Mouse (Mus musculus): ENCODE data around the gene Hoxd9. TPM values are rescaled to one million over a fixed set of nuclear protein-coding genes. Genes with fewer than 3 reads are reported as not detected.

Gene Hoxd9
- total RNA-seq, 2 experiments from 2014 or later = not detected

DNA sequence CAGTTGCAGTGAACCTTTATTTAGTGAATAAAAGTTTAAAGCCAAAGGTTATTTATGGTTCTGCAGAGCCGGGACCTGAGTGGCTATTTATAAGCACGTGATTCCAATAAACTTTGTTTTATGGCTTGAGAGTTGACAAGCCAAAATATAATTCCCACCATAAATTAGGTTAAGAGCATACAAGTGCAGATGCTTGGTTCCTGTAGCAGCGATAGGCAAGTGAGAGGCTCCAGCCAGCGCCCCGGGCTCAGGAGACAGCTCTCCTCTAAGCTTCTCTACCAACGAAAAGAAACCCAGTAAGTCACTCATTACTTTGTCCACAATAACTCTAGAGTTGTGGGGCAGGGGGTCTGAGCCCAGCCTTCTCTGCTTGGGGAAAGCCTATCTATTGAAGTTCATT is 24.4 kb downstream of the Hoxd9 start:
- intact Hi-C loops (cut with DNase I) = no loop called here
- DNase-seq (ENCODE audit: low spot score in 2 of 2) = no peak

DNA sequence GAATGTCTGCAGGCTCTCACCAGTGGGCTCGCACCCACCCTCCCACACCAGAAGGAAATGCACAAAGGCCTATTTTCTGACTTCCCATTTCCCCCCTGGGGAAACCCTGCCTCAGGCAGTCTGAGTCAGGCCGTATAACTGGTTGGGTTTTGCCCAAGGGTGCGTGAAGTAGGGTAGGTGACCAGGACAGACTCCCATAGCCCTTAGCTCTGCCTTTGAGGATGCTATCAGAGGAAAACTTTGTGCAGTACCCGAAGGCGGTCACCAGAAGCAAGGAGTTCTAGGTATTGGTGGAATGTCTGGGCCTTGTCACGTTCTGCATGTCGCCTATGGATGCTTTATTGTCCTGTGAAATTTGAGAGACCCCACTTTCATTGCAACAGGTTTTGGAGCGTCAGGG is 25.4 kb downstream of the Hoxd9 start:
- intact Hi-C loops (cut with DNase I) = no loop called here
- no peak for DNase-seq (ENCODE audit: low spot score in 2 of 2)

DNA sequence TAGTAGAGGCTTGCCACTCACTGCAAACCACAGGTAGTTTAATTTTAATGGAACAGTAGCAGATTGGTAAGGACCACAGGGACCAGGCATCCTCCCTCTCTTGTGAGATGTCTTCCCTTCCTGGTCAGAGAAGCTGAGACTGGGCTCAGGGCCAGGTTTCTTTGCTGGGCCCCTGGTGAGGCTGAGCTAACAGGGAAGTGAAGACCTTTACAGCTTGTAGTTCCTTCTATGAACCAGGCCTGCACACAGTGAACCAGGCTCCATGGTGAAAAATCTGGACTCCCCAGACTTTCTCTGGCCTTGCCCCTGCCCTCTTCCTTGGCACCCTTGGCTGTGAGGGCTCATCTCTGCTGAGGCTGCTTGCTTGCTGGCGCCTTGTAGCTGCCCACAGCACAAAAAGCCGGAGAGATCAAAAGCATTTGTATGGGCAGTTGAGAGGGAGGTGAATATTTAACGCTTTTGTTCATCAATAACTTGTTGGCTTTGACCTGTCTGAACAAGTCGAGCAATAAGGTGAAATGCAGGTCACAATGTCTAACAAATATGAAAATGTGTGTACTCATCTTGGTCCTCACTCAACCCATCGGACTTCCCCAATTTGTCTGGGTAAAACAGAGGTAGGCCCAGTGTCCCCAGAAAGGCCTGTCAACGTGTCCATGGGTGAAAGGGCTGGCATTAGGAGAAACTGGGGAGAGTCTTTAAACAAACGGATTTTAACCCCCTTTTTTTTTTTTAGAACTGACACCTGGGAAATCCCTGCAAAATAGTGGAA is 26.9 kb downstream of the Hoxd9 start:
- intact Hi-C loops (cut with DNase I) = no loop called here
- DNase-seq (ENCODE audit: low spot score in 2 of 2) = no peak

DNA sequence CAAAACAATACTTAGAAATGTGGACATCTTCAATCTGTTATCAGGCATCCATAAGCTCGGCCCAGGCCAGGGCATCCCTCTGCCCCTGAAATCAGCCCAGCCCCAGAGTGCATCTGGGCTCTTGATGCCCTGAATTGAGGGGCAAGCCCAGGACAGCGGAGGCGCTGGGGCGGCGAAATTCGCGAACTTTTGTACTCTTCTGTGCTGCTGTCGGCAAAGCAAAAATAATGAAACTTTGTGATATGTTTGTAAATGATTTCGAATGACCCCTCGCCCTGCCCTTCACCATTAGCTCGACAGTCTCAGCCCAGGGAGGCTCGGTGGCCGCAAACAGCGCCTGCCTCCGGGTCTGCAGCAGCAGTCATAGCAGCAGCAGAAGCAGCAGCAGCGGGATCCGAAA is 27.6 kb downstream of the Hoxd9 start:
- no peak for DNase-seq (ENCODE audit: low spot score in 2 of 2)
- intact Hi-C loops (cut with DNase I) = no loop called here

DNA sequence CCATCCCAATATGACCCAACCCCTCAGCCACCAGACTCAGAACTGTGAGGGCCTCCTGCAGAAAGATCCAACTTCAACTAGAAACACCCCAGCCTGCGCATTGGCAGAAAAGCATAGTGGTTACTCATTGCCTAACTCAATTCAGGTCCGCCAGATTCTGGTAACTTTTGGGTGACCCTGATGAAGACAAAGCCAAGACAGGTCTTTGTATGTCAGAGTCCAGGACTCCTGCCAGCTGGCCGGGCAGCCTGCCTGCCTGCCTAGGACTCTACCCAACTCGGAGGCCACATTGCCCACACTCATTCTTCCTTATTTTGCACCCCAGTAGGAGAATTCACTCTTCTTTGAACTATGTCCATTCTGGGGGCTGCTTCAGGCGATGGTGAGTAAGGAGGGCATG is 29.0 kb downstream of the Hoxd9 start, which contains the start of gene Gm28230:
Gene Gm28230, plus strand, starts transcription at position 178 of the 400 bp plus-strand sequence.
- no peak for DNase-seq (ENCODE audit: low spot score in 2 of 2)
- intact Hi-C loops (cut with DNase I) = no loop called here

DNA sequence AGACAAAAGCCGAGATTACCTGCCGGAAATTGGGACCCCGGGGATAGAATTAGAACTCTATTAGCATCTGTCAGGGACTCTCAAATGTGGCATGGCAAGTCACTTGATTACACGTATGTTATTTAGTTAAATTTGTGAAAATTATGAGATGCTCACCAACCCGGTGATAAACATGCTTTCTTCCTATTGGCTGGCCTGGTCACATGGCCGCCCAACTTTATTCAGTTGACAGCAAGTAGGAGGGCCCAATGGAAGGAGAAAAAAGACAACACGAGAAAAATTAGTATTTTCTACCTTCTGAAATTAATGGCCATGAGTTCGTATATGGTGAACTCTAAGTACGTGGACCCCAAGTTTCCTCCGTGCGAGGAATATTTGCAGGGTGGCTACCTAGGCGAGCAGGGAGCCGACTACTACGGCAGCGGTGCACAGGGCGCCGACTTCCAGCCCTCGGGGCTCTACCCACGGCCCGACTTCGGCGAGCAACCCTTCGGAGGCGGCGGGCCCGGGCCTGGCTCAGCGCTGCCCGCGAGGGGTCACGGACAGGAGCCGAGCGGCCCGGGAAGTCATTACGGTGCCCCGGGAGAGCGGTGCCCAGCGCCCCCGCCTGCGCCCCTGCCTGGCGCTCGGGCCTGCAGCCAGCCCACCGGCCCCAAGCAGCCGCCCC is 29.6 kb downstream of the Hoxd9 start:
- intact Hi-C loops (cut with DNase I) = no loop called here
- DNase-seq (ENCODE audit: low spot score in 2 of 2) = no peak

DNA sequence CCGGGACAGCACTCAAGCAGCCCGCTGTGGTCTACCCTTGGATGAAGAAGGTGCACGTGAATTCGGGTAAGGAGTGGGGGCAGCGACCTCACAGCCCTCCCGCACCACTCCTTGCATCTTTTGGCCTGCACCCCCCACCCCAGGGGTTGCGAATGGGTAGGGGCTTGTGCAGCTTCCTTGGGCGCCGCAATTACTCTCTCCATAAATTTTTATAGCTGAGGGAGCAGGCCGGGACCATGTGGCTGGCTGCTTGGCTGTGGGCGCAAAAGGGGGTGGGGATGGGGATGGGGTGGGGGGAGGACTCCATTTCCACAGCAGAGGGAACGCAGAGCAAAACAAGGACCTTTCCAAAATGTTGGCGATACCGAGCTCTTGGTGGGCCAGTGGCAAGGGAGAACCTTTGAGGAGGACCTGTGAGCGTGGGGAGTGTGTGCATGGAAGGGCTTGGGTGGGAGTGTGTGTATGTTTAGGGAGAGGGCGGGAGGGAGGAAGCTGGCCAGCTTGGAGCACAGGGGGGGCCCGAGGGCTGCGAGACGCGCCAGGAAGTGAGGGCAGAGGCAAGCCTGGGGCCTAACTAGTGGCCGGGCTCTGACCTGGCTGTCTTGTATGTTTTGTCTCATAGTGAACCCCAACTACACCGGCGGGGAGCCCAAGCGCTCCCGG is 30.2 kb downstream of the Hoxd9 start:
- intact Hi-C loops (cut with DNase I) = no loop called here
- DNase-seq (ENCODE audit: low spot score in 2 of 2) = no peak

DNA sequence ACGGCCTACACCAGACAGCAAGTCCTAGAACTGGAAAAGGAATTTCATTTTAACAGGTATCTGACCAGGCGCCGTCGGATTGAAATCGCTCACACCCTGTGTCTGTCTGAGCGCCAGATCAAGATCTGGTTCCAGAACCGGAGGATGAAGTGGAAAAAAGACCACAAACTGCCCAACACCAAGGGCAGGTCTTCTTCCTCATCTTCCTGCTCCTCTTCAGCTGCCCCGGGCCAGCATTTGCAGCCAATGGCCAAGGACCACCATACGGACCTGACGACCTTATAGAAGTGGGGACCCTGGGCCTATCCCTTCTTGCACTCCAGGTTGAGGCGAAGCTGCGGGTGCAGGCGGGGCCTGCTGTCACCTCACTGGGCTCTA is 30.8 kb downstream of the Hoxd9 start:
- no peak for DNase-seq (ENCODE audit: low spot score in 2 of 2)
- intact Hi-C loops (cut with DNase I) = no loop called here

DNA sequence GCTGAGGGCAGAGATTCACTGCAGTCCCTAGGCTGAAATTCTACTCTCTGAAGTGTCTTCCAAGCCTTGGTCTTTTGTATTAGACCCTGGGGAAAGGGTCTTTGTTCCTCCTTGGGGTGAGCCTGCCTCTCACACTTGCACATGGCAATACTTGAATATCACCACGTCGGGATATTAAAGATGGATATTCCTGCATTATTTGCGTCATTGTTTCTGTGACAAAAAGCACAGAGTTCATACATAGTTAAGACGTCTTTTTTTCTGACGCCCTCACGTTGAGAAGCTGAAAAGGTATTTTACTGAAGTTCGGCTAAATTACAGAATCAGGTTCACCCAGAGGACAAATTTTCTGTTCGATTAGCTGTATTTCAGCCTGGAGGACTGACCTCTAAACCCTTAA is 32.8 kb downstream of the Hoxd9 start:
- no peak for DNase-seq (ENCODE audit: low spot score in 2 of 2)
- intact Hi-C loops (cut with DNase I) = no loop called here

DNA sequence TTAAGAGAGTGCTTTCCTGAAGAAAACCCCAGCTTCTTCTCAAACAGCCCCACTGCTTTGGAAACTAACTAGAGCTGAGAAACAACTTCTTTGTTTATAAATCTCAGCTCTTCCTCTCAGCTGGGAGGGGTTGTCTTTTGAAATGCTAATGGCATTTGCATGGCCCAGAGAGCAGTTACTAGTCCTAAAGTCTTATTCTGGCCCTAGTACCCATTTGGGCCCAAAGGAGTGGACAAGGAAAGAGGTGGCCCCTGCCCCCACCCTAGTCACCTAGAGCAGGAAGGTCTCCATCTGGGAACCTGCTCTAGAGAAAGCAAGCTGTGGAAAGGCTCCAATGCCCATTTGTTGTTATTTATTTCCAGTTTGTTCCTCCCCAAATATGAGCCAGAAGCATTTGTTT is 33.5 kb downstream of the Hoxd9 start:
- DNase-seq (ENCODE audit: low spot score in 2 of 2) = no peak
- intact Hi-C loops (cut with DNase I) = no loop called here

DNA sequence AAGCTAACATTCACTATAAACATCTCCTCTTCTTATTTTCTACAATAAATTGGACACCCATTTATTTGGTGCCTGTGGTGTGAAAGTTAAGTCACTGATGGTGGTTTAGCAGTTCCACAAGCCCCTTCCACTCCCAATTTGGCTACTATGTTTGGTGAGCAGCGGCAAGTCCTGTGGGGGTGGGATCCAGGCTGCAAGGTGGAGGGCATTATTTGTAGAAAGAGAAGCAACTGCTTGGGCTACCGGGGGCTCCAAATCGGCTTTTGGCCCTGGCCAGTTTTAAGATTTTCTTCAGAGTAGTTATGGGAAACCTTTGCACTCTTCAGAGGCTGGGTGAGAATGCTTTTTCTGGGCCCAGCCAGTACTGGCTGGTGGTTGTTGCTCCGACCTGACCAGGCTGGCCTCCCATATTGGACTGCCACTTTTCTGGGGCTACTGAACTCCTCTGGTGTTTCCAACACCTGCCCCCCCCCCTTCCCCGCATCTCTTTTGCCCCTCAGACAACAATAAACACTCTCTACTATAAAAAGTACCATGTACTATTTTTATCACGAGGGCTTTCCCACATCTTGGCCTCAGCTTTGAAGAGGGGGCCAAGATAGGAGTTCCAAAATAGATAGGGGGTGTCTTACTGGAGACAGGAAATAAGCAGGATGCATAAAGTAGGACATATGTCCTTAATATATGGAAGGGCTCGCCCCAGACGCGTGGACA is 34.4 kb downstream of the Hoxd9 start:
- DNase-seq (ENCODE audit: low spot score in 2 of 2) = no peak
- intact Hi-C loops (cut with DNase I) = no loop called here

DNA sequence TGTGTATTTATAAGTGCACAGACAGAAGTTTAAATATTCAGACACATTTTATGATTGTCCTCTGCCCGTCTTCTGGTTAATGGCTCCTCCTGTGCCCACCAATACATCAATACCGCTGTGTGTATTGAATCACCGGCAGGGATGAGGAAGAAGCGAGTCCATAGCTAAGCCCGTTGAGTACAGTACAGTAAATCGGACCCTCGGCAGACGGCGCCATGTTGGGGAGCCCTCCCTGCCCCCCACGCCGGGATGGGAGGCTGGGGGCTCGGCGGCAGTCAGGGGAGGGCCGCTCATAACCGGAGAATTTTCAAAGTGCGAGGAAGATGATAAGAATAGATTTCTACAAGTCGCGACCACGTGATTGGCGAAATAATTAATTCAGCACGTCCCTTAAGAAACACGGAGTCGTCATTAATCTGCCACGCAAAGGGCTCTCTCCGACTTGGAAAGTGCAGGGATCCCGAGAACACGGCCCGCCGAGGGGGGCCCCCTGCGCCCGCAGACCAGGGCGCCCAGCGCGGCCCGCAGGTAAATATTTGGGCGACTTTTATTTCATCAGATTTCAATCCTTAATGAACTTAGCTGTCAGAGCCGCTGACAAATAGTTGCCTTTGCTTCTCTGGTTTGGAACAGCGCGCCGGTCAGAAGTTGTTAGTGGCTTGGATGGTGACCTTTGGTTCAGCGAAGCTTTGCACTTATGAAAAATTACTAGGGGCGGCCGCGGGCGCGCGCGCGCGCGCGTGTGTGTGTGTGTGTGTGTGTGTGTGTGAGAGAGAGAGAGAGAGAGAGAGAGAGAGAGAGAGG is 35.2 kb downstream of the Hoxd9 start:
- intact Hi-C loops (cut with DNase I) = no loop called here
- no peak for DNase-seq (ENCODE audit: low spot score in 2 of 2)

DNA sequence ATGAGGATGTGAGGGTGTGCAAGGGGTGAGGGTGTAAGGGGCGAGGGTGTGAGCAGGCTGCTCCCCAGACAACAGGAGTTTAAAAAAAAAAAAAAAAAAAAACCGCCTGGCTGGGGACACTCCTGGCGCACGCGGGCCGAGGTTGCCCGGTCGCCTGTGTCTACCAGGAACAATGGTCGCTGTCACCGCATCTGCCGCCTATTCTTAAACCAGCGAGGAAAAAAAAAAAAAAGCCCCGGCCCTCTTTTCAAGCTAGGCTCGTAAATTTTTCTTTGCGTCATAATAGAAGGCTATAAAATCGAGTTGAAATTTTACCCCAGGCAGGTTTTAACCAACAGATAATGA is 35.8 kb downstream of the Hoxd9 start:
- no peak for DNase-seq (ENCODE audit: low spot score in 2 of 2)
- intact Hi-C loops (cut with DNase I) = no loop called here

DNA sequence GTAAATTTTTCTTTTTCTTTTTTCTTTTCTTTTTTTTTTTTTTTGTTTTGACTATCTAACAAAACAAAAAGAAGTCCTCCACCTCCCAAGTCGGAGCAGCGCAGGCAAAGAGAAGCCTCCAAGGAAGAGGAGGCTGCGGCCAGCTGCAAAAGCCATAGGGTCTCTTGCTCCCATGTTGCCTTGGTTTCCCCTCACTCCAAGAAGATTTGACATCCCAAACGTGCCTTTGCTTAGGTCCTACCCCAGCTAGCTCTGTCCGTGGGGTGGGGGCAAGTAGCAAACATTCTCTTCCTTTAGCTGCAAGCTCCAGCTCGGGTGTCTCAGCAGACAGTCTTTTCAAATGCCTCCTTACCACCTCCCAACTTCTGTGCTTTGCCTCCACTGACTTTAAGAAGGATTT is 36.2 kb downstream of the Hoxd9 start:
- no peak for DNase-seq (ENCODE audit: low spot score in 2 of 2)
- intact Hi-C loops (cut with DNase I) = no loop called here

DNA sequence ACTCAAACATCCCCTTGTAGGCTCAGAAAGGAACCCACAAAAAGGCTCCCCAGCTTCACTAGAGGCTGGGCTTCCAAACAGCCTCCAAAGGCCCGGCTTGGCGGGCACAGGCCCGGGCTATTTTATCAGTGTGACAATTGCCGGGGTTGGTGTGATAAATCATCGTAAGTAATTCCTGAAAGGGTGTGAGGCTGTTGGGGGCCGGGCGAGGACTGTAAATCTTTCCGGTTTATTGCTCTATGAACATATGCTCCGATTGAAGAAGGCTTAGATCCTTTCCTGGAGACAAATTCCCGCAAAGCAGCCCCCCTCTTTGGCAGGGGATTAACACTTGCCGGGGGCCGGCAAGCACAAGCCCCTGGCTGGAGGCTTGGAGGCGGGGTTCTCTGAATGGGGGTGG is 36.9 kb downstream of the Hoxd9 start:
- intact Hi-C loops (cut with DNase I) = no loop called here
- DNase-seq (ENCODE audit: low spot score in 2 of 2) = no peak

DNA sequence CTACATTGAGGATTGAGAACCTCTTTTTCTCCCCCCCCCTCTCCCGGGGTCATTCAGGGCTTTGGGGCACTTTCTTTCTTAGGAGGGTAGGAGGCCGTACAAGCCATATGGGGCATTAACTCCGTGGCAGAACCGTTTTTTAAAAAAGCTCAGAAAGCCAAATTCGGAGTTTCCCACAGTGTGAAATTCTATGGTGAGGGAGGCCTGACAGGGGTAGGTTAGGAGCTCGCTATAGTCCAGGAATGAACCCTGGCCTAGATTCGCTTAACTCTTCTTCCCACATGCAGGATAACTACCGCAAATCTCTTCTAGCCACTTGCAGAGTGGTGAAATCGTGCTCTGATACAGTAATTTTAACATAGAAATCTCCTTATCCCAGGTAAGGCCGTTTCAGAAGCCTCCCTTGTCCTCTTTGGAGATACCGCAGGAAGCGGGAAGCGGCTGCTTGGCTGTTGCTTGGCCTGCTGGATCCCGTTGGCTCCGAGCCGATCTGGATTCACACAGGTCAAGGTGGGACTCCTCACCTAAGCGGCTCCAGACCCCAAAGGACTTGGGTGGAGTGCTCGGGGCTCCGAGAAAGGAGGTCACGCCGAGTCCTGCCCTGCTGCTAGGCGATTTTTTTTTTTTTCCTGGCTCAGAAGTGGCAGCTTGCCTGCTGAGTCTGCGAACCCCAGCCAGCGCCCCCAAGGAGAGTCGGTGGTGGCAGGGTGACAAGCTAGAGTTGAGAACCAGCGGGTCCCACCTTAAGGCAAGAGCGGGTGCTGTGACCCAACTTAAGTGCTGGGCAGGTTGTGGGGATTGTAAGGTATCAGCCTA is 37.7 kb downstream of the Hoxd9 start:
- DNase-seq (ENCODE audit: low spot score in 2 of 2) = no peak
- intact Hi-C loops (cut with DNase I) = no loop called here

DNA sequence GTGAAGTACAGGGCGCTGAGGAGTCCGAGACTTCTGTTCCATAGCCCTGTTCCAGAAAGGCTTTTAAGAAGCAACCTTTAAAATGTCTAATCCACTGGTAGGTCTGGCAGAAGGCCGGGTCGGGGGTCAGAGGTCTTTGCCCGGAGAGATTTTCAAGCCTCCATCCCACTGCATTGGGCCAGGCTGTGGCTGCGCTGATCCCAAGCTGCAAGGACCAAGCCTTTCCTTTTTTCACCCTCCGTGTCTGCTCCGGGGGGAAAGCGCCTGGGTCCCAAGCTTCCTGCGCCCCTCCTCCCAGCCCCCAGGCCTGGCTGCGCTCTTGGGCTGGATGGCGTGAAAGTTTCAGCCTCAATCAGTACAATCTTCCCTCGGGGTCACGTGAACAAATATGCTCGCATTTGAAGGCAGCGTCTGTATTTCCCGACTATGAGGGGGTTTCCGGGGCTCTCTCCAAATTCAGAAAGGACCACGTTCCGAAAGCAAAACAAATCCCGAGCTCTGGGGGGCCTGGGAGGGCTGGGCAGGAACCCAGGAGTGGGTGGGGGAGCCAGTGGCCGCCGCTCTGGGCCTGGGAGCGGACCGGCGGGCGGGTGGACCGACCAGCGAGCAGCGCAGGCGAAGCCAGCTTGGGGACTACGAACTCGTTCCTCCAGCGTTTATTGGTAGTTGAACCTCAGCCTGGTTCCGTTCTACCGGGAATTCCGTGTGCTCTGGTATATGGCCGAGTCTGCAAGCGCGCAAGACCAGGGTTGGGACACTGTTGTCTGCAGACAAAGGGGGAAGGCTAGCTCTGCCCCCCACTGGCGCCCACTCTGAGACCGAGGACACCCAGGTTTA is 38.5 kb downstream of the Hoxd9 start:
- intact Hi-C loops (cut with DNase I) = no loop called here
- DNase-seq (ENCODE audit: low spot score in 2 of 2) = no peak

Data from left cerebral cortex, postnatal 14 days (tissue).